Mouse (Mus musculus) stomach, embryonic 15.5 days (tissue): ENCODE data around the gene Slc5a5. TPM values are rescaled to one million over a fixed set of nuclear protein-coding genes. Genes with fewer than 3 reads are reported as not detected.

Source experiments
- ATAC-seq: fragments of 200-750 bp; cut with Nextera tagmentation; 2 replicates; pipeline ENCODE4 v1.8.0; 2017; ENCODE audit warnings: low read depth, moderate number of reproducible peaks, moderate TSS enrichment; ENCODE audit not compliant: insufficient read depth, low FRiP score
- H3K27ac ChIP-seq: fragments of 300-500 bp; sonication (generic); 2 replicates; pipeline ENCODE4 v1.5.1; 2015; ENCODE audit warnings: mild to moderate bottlenecking, inconsistent platforms
- H3K27me3 ChIP-seq: fragments of 300-500 bp; sonication (generic); replicated peaks from 2 replicates; pipeline ENCODE4 v1.6.1; 2015; ENCODE audit warnings: inconsistent platforms
- H3K36me3 ChIP-seq: fragments of 300-500 bp; sonication (generic); 2 replicates; pipeline ENCODE4 v1.6.1; 2015; ENCODE audit warnings: inconsistent platforms
- H3K4me1 ChIP-seq: fragments of 300-500 bp; sonication (generic); 2 replicates; pipeline ENCODE4 v1.6.1; 2015; ENCODE audit warnings: inconsistent platforms
- H3K4me2 ChIP-seq: fragments of 300-500 bp; sonication (generic); 2 replicates; pipeline ENCODE4 v1.6.1; 2015; ENCODE audit warnings: mild to moderate bottlenecking, inconsistent platforms
- H3K4me3 ChIP-seq: fragments of 300-500 bp; sonication (generic); replicated peaks from 2 replicates; pipeline ENCODE4 v1.5.1; 2015; ENCODE audit warnings: inconsistent platforms
- H3K9ac ChIP-seq: fragments of 300-500 bp; sonication (generic); 2 replicates; pipeline ENCODE4 v1.6.1; 2015; ENCODE audit warnings: inconsistent platforms
- H3K9me3 ChIP-seq: fragments of 300-500 bp; sonication (generic); 2 replicates; pipeline ENCODE4 v1.6.1; 2016; ENCODE audit warnings: inconsistent platforms
- WGBS: fragments of 180-500 bp; shearing (Covaris S2); methylation state at CpG from one replicate; pipeline ENCODE4 v1.1.7; 2015; 5-methylcytosine and 5-hydroxymethylcytosine counted together
- polyA plus RNA-seq: library from polyadenylated mRNA; unstranded; fragments of >200 nt; fragmentation: Nextera tagmentation; extraction: Ambion mirVana; gene quantifications from 2 replicates; pipeline ENCODE4 v1.2.1, GENCODE M21; 2015

Slc5a5 gene
- polyA plus RNA-seq, 1 experiment from 2014 or later: 4.1 TPM

DNA sequence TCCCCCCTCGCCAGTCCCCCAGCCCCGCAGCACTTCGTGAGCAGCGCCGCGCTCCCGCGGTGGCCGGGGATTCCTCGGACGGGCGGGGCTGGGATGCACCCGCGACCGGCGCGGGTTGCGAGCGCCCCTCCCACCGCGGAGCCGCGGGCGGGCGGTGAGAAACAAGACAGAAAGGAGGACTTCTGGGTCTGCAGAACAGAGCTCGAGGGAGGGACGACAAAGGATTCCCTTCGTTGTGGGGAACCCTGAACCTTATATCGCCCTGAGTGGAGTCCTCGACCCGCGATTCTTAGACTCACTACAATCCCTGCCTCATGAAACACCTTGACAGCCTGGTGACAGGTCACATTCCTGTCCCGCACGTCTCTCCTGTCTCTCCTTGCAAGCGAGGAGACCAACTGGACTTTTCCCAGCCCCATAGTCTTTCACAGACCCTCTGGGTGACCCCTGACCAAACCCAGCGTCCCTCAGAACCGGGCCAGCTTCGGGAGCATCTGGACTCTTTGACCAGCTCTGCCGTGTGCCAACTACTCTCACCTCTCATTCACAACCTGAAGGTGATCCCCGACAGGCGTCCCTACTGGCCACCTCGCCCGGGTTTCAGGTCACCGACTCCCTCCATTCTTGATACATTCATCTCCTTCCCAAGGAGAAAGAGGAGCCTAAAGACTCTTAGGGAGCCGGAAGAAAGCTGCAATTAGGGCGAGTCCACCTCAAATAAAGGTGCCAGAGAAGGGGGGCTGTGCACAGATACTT lies 28.4 kb downstream of the Slc5a5 start:
- Histone ChIP-seq H3K4me2 (peak overlapping the region; percentile 84), H3K9ac (peak overlapping the region; percentile 29; the same call in 1 of the 2 replicates), H3K27ac (peak overlapping the region; percentile 79; the same call in 1 of the 2 replicates), H3K9me3 (no peaks in the 10 kb centered on the region), H3K27me3 (peaks cover 34% of the 10 kb centered on the region), H3K4me1 (peaks cover 44% of the 10 kb centered on the region), H3K36me3 (peaks cover 3% of the 10 kb centered on the region; the same call in 1 of the 2 replicates), H3K4me3 (peak overlapping the region; percentile 60)
- no peak for ATAC-seq
- 3% methylated on average over 46 of the region's 46 CpGs for WGBS

DNA sequence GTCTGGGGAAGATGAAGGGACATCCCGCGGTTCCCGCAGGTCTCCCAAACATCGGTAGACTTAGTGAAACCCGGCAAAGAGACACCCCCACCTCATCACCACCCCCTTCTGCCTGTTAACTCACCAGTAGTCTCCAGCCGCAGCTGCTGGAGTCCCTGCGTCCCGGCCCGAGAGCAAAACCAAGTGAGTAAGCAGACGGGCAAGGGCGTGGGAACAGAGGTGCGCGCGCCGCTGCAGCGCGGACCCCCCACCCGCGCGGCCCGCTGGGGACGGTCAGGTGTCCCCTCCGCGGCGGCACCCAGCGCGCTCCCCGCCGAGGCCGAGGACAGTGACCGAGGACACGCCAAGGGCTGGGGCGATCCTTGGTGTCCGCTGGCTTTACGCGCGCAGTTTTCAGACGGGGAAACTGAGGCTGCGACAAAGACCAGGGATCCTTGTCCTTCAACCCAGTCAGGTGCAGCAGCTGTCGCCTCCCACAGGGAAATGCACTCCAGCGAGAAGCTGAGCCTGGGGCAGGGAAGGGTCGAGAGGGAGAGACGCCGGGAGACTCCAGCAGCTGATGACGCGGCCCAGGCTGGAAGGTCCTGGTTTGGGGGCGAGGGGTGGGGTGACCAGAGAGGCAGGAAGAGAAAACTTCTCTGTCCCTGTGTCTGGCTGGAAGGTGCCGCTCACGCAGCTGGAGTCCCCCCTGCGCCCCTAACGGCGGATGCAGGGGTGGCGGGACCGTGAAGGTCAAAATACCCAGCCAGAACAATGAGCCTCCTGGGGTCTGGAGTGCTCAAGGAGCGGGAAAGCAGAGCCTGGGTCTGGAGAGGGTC lies 29.5 kb downstream of the Slc5a5 start, which contains the start of gene Kcnn1:
Kcnn1 (minus strand) TSS at position 435 of the 818 bp plus-strand sequence.
- H3K9me3 ChIP-seq: no peaks in the 10 kb centered on the region
- peaks cover 34% of the 10 kb centered on the region for H3K27me3 ChIP-seq
- H3K27ac ChIP-seq: no peak within 1 kb of the TSS
- peak within 1 kb of the TSS; percentile 29; the same call in 1 of the 2 replicates for H3K9ac ChIP-seq
- H3K4me1 ChIP-seq: peaks cover 33% of the 10 kb centered on the region
- H3K36me3 ChIP-seq: peaks cover 2% of the 10 kb centered on the region; the same call in 1 of the 2 replicates
- under 1% methylated on average over 55 of the region's 55 CpGs for WGBS
- no peak for ATAC-seq
- H3K4me3 ChIP-seq: peak within 1 kb of the TSS; percentile 60
- H3K4me2 ChIP-seq: peak within 1 kb of the TSS; percentile 84

DNA sequence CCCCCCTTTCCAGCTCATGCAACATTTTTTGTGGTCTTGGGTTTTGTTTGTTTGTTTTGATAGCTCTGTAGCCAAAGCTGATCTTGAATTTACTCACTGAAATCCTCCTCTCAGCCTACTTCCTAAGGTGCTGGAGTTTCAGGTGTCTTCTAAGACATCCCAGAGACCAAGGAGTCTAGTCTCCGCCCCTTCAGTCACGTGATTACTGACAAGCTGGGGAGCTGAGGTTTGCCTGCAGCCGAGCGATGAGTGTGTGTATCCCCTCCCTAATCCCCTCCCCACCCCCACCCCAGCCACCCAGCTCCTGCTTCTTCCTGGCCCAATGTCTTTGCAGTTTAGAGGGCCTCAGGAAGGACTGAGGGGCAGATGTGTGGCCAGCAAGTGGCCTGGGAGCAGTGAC lies 35.0 kb downstream of the Slc5a5 start:
- no peak for ATAC-seq
- peaks cover 13% of the 10 kb centered on the region for H3K27me3 ChIP-seq
- peaks cover 15% of the 10 kb centered on the region for H3K4me1 ChIP-seq
- no peak overlapping the region for H3K9ac ChIP-seq
- H3K36me3 ChIP-seq: no peaks in the 10 kb centered on the region
- no peak overlapping the region for H3K4me2 ChIP-seq
- H3K4me3 ChIP-seq: no peak overlapping the region
- WGBS: 13% methylated on average over 4 of the region's 4 CpGs
- H3K27ac ChIP-seq: no peak overlapping the region
- no peaks in the 10 kb centered on the region for H3K9me3 ChIP-seq

DNA sequence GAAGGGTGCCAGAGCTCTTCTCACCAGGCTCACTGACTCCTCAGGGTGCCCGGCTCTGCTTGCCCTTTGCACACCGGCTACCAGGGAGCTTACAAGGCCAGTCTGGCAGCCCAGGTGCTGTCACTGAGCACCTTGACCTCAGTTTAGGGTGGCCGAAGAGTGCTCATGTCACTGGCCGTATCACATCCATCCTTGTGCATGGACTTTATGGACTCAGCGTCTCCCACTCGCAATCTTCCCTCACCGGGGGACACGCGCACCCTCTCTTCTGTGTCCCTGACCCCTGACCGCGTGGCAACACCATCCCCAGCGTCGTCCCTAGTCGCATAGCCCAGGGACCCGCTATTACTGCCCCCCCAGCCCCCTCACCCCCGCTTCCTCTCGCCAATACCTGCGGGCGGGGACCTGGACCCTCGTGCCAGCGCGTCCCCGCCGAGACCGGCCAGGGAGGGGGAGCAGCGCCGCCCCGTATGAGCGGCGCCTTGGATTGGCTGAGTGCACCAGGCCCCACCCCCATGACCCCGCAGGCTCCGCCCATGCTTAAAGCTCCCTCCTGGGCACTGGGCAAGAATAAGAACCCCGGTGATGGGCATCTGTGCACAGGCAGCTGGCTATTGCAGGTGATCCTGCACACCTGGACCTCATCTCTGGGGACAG lies 35.9 kb downstream of the Slc5a5 start:
- H3K9me3 ChIP-seq: no peaks in the 10 kb centered on the region
- H3K4me1 ChIP-seq: peaks cover 13% of the 10 kb centered on the region
- peak overlapping the region; percentile 95 for H3K4me2 ChIP-seq
- peaks cover 5% of the 10 kb centered on the region for H3K27me3 ChIP-seq
- H3K9ac ChIP-seq: peak overlapping the region; percentile 47; the same call in 1 of the 2 replicates
- H3K36me3 ChIP-seq: no peaks in the 10 kb centered on the region
- WGBS: 6% methylated on average over 31 of the region's 33 CpGs
- peak overlapping the region; percentile 53 for H3K4me3 ChIP-seq
- ATAC-seq: peak; percentile 81
- no peak overlapping the region for H3K27ac ChIP-seq

DNA sequence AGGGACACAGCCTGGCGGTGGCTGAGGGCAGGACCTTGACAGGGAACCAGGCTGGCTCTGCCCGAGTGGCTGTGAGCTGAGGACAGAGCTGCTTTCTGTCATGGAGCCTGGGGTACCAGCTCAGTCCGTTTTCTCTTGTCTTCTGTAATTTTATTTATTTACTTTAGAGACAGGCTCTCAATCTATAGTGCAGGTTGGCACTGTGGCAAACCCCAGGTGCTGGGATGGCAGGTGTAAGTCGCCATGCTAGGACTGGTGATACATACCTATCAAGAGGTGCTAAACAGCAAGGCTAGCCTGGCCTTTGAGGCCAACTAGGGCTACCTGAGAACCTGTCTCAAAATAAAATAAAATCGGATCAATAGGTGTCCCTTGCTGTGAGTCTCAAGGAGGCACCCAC lies 36.5 kb downstream of the Slc5a5 start:
- Histone ChIP-seq H3K4me2 (peak overlapping the region; percentile 95), H3K27me3 (no peaks in the 10 kb centered on the region), H3K9ac (no peak overlapping the region), H3K36me3 (no peaks in the 10 kb centered on the region), H3K4me1 (peaks cover 13% of the 10 kb centered on the region), H3K4me3 (no peak overlapping the region), H3K9me3 (no peaks in the 10 kb centered on the region), H3K27ac (no peak overlapping the region)
- WGBS: 62% methylated on average over 5 of the region's 5 CpGs
- no peak for ATAC-seq

DNA sequence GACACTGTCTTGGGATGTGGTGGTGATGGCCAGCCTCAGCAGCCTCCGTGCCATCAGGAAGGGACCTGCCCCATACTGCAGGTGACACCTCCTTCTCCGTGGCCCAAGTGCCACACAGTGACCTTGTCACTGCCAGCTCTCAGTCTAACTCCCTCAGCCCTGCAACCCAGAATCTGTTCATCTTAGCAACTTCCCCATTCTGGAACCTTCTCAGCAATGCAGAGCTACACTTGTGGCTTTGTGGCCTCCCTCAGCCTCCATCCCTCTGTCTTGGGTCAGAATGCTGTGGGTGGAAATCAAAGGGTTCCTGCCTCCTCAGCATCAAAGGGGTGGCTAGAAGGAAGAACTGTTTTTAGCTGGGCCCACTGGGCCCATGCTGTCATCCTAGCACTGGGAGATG lies 38.7 kb downstream of the Slc5a5 start:
- H3K9me3 ChIP-seq: no peaks in the 10 kb centered on the region
- ATAC-seq: no peak
- no peaks in the 10 kb centered on the region for H3K36me3 ChIP-seq
- H3K9ac ChIP-seq: no peak overlapping the region
- no peak overlapping the region for H3K4me2 ChIP-seq
- H3K27me3 ChIP-seq: no peaks in the 10 kb centered on the region
- H3K4me3 ChIP-seq: no peak overlapping the region
- 70% methylated on average over 2 of the region's 2 CpGs for WGBS
- H3K27ac ChIP-seq: no peak overlapping the region
- peaks cover 13% of the 10 kb centered on the region for H3K4me1 ChIP-seq

DNA sequence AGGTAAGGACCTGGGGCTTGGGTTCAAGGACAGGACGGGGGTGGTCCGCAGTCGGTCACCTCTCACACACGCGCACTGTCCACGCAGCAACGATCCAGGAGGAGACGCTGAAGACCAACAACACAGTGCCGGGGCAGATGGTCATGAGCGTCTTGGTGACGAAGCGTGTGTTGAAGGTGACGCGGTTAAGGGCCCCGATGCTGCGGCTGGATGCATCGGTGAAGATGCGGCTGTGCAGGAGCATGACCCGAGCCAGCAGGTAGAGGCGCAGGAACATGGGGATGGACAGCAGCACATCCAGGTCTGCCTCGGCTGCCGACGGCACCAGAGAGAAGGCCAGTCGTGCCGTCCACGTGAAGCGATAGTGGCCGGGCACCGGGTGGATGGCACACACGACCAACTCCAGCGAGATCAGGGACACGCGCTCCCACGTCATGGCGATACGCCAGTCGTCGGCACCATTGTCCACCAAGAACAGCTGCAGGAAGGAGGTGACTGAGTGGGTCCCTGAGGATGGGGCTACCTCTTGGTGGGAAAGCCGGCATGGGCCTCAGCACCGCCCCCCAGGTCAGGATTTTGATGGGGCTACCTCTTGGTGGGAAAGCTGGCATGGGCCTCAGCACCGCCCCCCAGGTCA lies 39.8 kb downstream of the Slc5a5 start:
- H3K36me3 ChIP-seq: no peaks in the 10 kb centered on the region
- ATAC-seq: no peak
- no peak overlapping the region for H3K9ac ChIP-seq
- no peak overlapping the region for H3K4me3 ChIP-seq
- peaks cover 12% of the 10 kb centered on the region for H3K4me1 ChIP-seq
- no peaks in the 10 kb centered on the region for H3K27me3 ChIP-seq
- no peaks in the 10 kb centered on the region for H3K9me3 ChIP-seq
- H3K4me2 ChIP-seq: no peak overlapping the region
- WGBS: 88% methylated on average over 41 of the region's 41 CpGs
- H3K27ac ChIP-seq: no peak overlapping the region

DNA sequence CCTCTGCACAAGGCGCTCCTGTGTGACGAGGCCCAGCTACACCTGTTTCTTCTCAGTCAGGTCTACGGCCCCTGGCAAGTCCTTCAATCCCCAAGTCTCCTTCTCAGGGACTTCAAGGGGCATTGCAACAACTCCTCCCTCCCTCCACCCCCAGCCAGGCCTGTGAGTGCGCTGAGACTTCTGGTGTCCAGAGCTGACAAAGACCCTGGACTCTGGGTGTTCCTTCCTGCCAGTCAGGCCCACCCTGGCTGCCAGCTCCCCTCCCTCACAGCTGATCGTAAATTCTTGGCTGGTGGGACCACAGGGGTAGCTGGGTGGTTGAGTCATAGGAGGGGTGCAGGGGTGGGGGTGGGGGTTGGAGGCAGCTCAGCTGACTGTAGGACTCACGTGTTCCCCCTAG lies 40.7 kb downstream of the Slc5a5 start:
- Histone ChIP-seq H3K9ac (no peak overlapping the region), H3K9me3 (no peaks in the 10 kb centered on the region), H3K27me3 (no peaks in the 10 kb centered on the region), H3K4me2 (no peak overlapping the region), H3K4me3 (no peak overlapping the region), H3K27ac (no peak overlapping the region), H3K4me1 (peaks cover 6% of the 10 kb centered on the region; the same call in 1 of the 2 replicates), H3K36me3 (no peaks in the 10 kb centered on the region)
- ATAC-seq: no peak
- 43% methylated on average over 6 of the region's 6 CpGs for WGBS

DNA sequence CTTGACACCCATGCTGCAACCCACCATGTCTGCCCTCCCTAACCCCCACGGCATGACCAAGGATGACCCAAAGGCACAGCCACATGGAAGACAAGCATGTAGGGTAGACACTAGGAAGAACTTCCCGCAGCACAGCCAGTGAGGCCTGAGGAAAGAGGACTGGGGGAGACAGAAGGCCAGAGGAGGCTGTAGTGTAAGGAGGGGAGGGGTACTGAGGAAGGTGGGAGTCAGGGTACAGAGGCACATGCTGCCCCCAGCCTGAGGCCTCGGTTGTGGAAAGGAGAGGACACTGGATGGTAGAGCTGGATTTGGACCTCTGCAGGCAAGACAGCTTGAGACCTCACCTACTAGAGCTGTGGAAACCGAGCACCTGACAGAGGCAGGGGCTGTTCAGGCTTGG lies 41.6 kb downstream of the Slc5a5 start:
- WGBS: 78% methylated on average over 4 of the region's 4 CpGs
- Histone ChIP-seq H3K9ac (no peak overlapping the region), H3K4me3 (no peak overlapping the region)

DNA sequence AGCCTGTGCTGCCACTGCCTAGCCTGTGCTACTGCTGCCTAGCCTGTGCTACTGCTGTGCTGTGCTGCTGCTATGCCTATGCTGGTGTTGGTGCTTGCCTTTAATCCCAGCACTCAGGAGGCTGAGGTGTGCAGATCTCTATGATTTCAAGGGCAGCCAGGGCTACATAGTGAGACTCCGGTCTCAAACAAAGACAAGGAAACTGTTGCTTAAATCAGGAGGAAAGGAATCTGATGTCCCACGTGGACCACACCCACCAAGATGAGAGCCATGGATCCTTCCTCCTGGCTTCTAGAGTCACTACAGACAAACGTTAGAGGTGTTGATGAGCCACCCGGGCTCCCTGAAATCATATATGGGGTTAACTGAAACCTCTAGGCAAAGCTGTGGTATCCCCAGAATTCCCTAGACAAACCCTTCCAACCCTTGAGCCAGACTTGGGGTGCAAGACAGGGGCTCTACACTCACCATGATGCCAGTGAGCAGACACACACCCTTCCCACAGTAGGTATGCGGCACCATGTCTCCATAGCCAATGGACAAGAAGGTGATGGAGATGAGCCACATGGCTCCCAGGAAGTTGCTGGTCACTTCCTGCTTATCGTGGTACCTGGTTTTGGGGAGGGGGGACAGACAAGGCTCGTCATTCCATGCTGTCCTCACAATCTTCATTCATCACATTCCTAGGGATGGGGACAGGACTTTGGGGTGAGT lies 42.3 kb downstream of the Slc5a5 start:
- no peak overlapping the region for H3K4me3 ChIP-seq
- no peaks in the 10 kb centered on the region for H3K4me1 ChIP-seq
- H3K9ac ChIP-seq: no peak overlapping the region
- no peak for ATAC-seq
- WGBS: 69% methylated on average over 7 of the region's 7 CpGs
- no peak overlapping the region for H3K4me2 ChIP-seq
- no peaks in the 10 kb centered on the region for H3K36me3 ChIP-seq
- no peak overlapping the region for H3K27ac ChIP-seq
- H3K9me3 ChIP-seq: no peaks in the 10 kb centered on the region
- H3K27me3 ChIP-seq: no peaks in the 10 kb centered on the region

More for the DNA sequence above, 41.6 kb downstream of the Slc5a5 start:
- no peaks in the 10 kb centered on the region for H3K4me1 ChIP-seq
- no peak overlapping the region for H3K4me2 ChIP-seq
- no peak overlapping the region for H3K27ac ChIP-seq
- H3K27me3 ChIP-seq: no peaks in the 10 kb centered on the region
- no peak for ATAC-seq
- H3K36me3 ChIP-seq: no peaks in the 10 kb centered on the region
- H3K9me3 ChIP-seq: no peaks in the 10 kb centered on the region
